Mouse (Mus musculus): ENCODE results near the gene Bak1. TPM values are rescaled to one million over a fixed set of nuclear protein-coding genes. Genes with fewer than 3 reads are reported as not detected.

The Bak1 gene
- total RNA-seq (2021): 10 to 100 TPM; 30.6 to 36.0 TPM
- long read RNA-seq, experiment 1, partial matches to known transcripts: 0 of 7 reads
- long read RNA-seq, experiment 1, other reads (novel, unspliced or antisense): 5 of 7 reads
- long read RNA-seq, experiment 2, partial matches to known transcripts: 0 of 3 reads
- long read RNA-seq, experiment 2, other reads (novel, unspliced or antisense): 2 of 3 reads

- intact Hi-C loops (cut with DNase I): loop anchor here (5.0 kb wide), 1 partner anchor 97 kb away; the partner anchor contains the start of gene Phf1
- no peak for DNase-seq
These were observed at the start of gene Bak1 for GRCm38 (mm10) chr17:27028909-27029308. Bak1 (minus strand) TSS chr17:27029009.

- DNase-seq: no peak
These were observed 49.7 kb upstream of the Bak1 start for GRCm38 (mm10) chr17:27078499-27078898.

GRCm38 (mm10) chr17:27077920-27078319, 49.1 kb upstream of the Bak1 start:
- intact Hi-C loops (cut with DNase I): no loop called here
- no peak for DNase-seq

More at GRCm38 (mm10) chr17:27078499-27078898, 49.7 kb upstream of the Bak1 start:
- intact Hi-C loops (cut with DNase I): no loop called here

- intact Hi-C loops (cut with DNase I): no loop called here
- no peak for DNase-seq
These were observed 48.3 kb upstream of the Bak1 start for GRCm38 (mm10) chr17:27077133-27077532.

GRCm38 (mm10) chr17:27074849-27075745, 46.3 kb upstream of the Bak1 start:
- DNase-seq: no peak
- intact Hi-C loops (cut with DNase I): no loop called here

- intact Hi-C loops (cut with DNase I): no loop called here
- DNase-seq: no peak
These were observed 45.4 kb upstream of the Bak1 start for GRCm38 (mm10) chr17:27074236-27074635.

GRCm38 (mm10) chr17:27073778-27074177, 45.0 kb upstream of the Bak1 start:
- no peak for DNase-seq
- intact Hi-C loops (cut with DNase I): no loop called here

- no peak for DNase-seq
- intact Hi-C loops (cut with DNase I): no loop called here
These were observed 44.3 kb upstream of the Bak1 start for GRCm38 (mm10) chr17:27073126-27073525.

GRCm38 (mm10) chr17:27072363-27072762, 43.6 kb upstream of the Bak1 start:
- intact Hi-C loops (cut with DNase I): no loop called here
- no peak for DNase-seq

GRCm38 (mm10) chr17:27071630-27072029, 42.8 kb upstream of the Bak1 start:
- intact Hi-C loops (cut with DNase I): no loop called here

GRCm38 (mm10) chr17:27070913-27071312, 42.1 kb upstream of the Bak1 start:
- intact Hi-C loops (cut with DNase I): no loop called here
- no peak for DNase-seq

More at GRCm38 (mm10) chr17:27071630-27072029, 42.8 kb upstream of the Bak1 start:
- peak; percentile 51 for DNase-seq

- DNase-seq: no peak
- intact Hi-C loops (cut with DNase I): no loop called here
These were observed 40.3 kb upstream of the Bak1 start for GRCm38 (mm10) chr17:27069071-27069470.

GRCm38 (mm10) chr17:27066065-27066464, 37.3 kb upstream of the Bak1 start:
- no peak for DNase-seq
- intact Hi-C loops (cut with DNase I): no loop called here

- intact Hi-C loops (cut with DNase I): no loop called here
These were observed 35.4 kb upstream of the Bak1 start for GRCm38 (mm10) chr17:27064195-27064594.

GRCm38 (mm10) chr17:27063717-27064116, 34.9 kb upstream of the Bak1 start:
- intact Hi-C loops (cut with DNase I): no loop called here
- DNase-seq: no peak

More at GRCm38 (mm10) chr17:27064195-27064594, 35.4 kb upstream of the Bak1 start:
- DNase-seq: no peak

GRCm38 (mm10) chr17:27062684-27063083, 33.9 kb upstream of the Bak1 start:
- no peak for DNase-seq
- intact Hi-C loops (cut with DNase I): no loop called here

- no peak for DNase-seq
- intact Hi-C loops (cut with DNase I): no loop called here
These were observed 32.9 kb upstream of the Bak1 start for GRCm38 (mm10) chr17:27061727-27062126.

- DNase-seq: no peak
- intact Hi-C loops (cut with DNase I): no loop called here
These were observed 31.9 kb upstream of the Bak1 start for GRCm38 (mm10) chr17:27060698-27061097.

- intact Hi-C loops (cut with DNase I): no loop called here
These were observed 28.8 kb upstream of the Bak1 start for GRCm38 (mm10) chr17:27057517-27058055.

GRCm38 (mm10) chr17:27056812-27057516, 28.2 kb upstream of the Bak1 start, which contains the start of gene Itpr3:
Itpr3 (plus strand) TSS chr17:27057304.
- DNase-seq: peak; percentile 75 to 81
- intact Hi-C loops (cut with DNase I): no loop called here

More at GRCm38 (mm10) chr17:27057517-27058055, 28.8 kb upstream of the Bak1 start:
- DNase-seq: no peak

GRCm38 (mm10) chr17:27056170-27056569, 27.4 kb upstream of the Bak1 start:
- intact Hi-C loops (cut with DNase I): no loop called here
- DNase-seq: peak; percentile 65 to 66

Data from heart, postnatal 14 days (tissue).